Mouse (Mus musculus) kidney, embryonic 14.5 days (tissue): ENCODE data around the gene Errfi1. TPM values are rescaled to one million over a fixed set of nuclear protein-coding genes. Genes with fewer than 3 reads are reported as not detected.
A peak's percentile ranks its signal among the peaks of the same experiment; 100 is the strongest.

Experiments used
- ATAC-seq: fragments of 200-750 bp; cut with Nextera tagmentation; 2 replicates; pipeline ENCODE4 v1.8.0; 2017; ENCODE audit warnings: moderate number of reproducible peaks, mild to moderate bottlenecking, moderate TSS enrichment, moderate library complexity; ENCODE audit not compliant: low FRiP score, low TSS enrichment
- H3K27ac ChIP-seq: fragments of 300-500 bp; sonication (generic); 2 replicates; pipeline ENCODE4 v1.5.1; 2014; ENCODE audit warnings: low read depth, mild to moderate bottlenecking, low read length, moderate library complexity, mixed read lengths
- H3K27me3 ChIP-seq: fragments of 300-500 bp; sonication (generic); 2 replicates; pipeline ENCODE4 v1.6.1; 2014; ENCODE audit warnings: mild to moderate bottlenecking, low read length; ENCODE audit not compliant: control insufficient read depth, insufficient read depth
- H3K36me3 ChIP-seq: fragments of 300-500 bp; sonication (generic); 2 replicates; pipeline ENCODE4 v1.6.1; 2014; ENCODE audit warnings: low read length, mixed read lengths; ENCODE audit not compliant: control insufficient read depth, insufficient read depth
- H3K4me1 ChIP-seq: fragments of 300-500 bp; sonication (generic); 2 replicates; pipeline ENCODE4 v1.6.1; 2014; ENCODE audit warnings: low read length, mixed read lengths; ENCODE audit not compliant: control insufficient read depth, insufficient read depth
- H3K4me2 ChIP-seq: fragments of 300-500 bp; sonication (generic); replicated peaks from 2 replicates; pipeline ENCODE4 v1.6.1; 2014; ENCODE audit warnings: low read depth, mild to moderate bottlenecking, low read length
- H3K4me3 ChIP-seq: fragments of 300-500 bp; sonication (generic); 2 replicates; pipeline ENCODE4 v1.5.1; 2014; ENCODE audit warnings: mild to moderate bottlenecking, low read length
- H3K9ac ChIP-seq: fragments of 300-500 bp; sonication (generic); 2 replicates; pipeline ENCODE4 v1.6.1; 2014; ENCODE audit warnings: low read depth, mild to moderate bottlenecking, low read length, moderate library complexity
- H3K9me3 ChIP-seq: fragments of 300-500 bp; sonication (generic); 2 replicates; pipeline ENCODE4 v1.6.1; 2016; ENCODE audit warnings: low read length; ENCODE audit not compliant: control insufficient read depth
- WGBS: fragments of 180-500 bp; shearing (Covaris S2); extraction: QIAGEN DNeasy Blood & Tissue Kit; methylation state at CpG from one replicate; pipeline ENCODE4 v1.1.7; 2014; 5-methylcytosine and 5-hydroxymethylcytosine counted together
- polyA plus RNA-seq: library from polyadenylated mRNA; unstranded; fragments of >200 nt; fragmentation: Nextera tagmentation; extraction: Ambion mirVana; gene quantifications from 2 replicates; pipeline ENCODE4 v1.2.1, GENCODE M21; 2014

Errfi1 gene
- polyA plus RNA-seq: 22.0 and 34.3 TPM in 2 replicates

DNA sequence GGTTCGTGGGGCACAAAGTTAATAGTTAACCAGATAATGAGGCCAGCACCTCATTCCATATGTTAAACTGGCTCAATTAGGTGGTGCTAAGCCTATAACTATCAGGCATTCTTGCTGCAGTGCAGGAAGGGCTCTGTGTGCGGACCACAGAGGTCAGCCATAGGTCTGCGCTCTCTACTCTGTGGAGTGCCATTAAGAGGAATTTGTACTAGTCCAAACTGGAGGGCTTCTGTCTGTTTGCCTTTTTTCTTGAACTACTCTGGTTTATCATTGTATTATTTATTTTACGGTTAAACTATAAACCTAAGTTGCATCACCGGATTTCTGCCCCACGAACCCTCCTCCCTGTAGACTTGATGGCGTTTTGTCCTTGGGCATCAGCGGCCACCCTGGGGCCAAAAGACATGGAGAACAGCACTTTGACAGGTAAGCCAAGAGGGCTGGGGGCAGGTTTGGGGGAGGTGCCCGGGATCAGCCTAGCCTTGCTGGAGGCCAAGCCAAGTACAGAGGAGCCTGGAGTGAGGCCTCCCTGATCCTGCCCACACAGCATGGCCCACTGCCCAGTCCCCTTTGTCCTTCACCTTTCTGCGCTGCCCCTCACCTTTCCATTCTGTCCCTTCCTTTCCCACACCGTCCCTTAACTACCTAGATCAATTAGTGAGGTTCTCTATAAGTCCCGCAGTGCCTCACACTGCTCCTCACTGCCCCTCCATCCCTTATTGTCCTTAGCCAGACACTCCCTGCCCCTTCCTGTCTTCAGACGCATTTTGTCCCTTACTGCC is at the start of gene Errfi1:
Gene Errfi1, plus strand, starts transcription at position 240 of the 782 bp plus-strand sequence.
- no peaks in the 10 kb centered on the region for H3K9me3 ChIP-seq
- H3K27ac ChIP-seq: peak within 1 kb of the TSS; percentile 97; the same call in 1 of the 2 replicates
- 45% methylated on average over 13 of the region's 13 CpGs for WGBS
- H3K4me1 ChIP-seq: peaks cover 9% of the 10 kb centered on the region
- no peaks in the 10 kb centered on the region for H3K27me3 ChIP-seq
- peak; percentile 58 for ATAC-seq
- peak within 1 kb of the TSS; percentile 93 for H3K9ac ChIP-seq
- H3K36me3 ChIP-seq: no peaks in the 10 kb centered on the region
- H3K4me2 ChIP-seq: peak within 1 kb of the TSS; percentile 49
- H3K4me3 ChIP-seq: peak within 1 kb of the TSS; percentile 75

DNA sequence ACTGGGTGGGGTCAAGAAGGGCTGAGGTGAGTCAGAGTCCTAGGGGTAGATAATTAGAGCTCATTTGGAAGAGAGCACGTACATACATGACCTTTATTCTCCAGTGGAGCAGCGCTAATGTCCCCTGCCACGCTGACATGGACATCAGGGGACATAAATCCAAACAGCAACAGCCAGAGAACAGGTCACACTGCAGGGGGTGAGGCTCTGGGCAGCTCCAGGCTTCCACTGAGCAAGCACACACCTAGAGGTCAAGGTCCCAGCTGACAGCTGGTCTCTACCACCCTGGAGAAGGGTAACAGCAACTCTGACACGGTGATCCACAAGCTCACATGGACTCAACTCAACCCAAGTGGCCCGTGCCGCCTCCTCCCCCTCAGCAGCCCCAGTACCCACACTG is 49.5 kb upstream of the Errfi1 start:
- 37% methylated on average over 6 of the region's 6 CpGs for WGBS
- no peak overlapping the region for H3K27ac ChIP-seq

DNA sequence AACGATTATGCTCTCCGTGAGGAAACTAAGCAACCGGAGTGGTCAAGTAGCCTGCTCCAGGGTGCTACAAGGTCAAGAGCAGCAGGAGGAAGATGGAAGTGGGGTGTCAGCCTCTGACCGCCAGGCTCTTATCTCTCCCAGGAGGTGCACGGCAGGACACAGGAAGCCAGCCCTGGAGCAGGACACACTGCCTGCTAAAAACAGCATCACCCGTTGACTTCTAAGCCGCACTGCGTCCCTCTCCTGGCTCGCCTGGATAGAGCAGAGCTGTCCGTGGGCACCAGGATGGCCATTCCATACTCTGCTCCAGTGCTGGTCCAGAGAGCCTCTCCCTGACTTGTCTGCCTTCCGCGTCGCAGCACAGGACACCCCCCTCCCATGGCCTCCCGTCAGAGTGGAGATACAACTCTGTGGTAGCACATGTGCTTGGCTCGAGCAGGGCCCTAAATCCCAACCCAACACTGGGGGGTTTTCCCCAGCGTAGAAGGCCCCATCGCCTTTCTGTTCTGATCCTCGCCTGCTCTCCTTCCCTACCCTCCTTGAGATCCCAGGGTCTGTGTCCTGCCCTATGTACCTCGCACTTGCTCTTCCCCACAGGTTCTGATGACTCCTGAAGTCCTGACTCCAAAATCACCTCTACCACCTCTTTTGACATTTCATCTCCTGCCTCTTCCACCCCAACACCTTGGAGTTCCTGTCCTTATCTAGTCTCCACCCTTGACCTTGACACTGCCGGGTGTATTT is 45.8 kb upstream of the Errfi1 start:
- Histone ChIP-seq H3K4me1 (peaks cover 23% of the 10 kb centered on the region), H3K4me3 (no peak overlapping the region), H3K36me3 (no peaks in the 10 kb centered on the region), H3K27ac (peak overlapping the region; percentile 10; the same call in 1 of the 2 replicates), H3K9ac (no peak overlapping the region), H3K4me2 (no peak overlapping the region), H3K9me3 (no peaks in the 10 kb centered on the region), H3K27me3 (no peaks in the 10 kb centered on the region)
- ATAC-seq: no peak
- WGBS: 69% methylated on average over 20 of the region's 20 CpGs

More for the DNA sequence above, 49.5 kb upstream of the Errfi1 start:
- Histone ChIP-seq H3K4me1 (peaks cover 32% of the 10 kb centered on the region), H3K36me3 (no peaks in the 10 kb centered on the region), H3K9ac (no peak overlapping the region), H3K4me3 (no peak overlapping the region), H3K27me3 (no peaks in the 10 kb centered on the region), H3K9me3 (no peaks in the 10 kb centered on the region), H3K4me2 (no peak overlapping the region)
- no peak for ATAC-seq

DNA sequence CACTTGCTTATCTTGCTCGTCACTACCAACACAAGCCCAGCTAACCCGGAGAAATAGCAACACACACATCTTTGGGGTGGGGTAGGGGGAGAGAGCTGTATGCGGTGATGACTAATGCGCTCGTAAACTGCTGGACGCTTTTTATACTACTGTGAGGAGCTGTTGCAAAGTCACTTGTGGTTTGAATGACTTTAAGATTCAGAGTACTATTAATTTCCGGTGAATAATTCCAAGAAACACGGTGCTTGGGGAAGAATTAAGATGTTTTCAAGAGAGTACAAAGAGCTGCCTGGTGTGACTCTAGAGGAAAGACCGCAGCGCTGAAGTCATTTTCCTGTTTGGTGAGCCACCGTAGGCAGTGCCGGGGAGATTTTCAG is 45.3 kb upstream of the Errfi1 start:
- H3K4me2 ChIP-seq: no peak overlapping the region
- H3K27me3 ChIP-seq: no peaks in the 10 kb centered on the region
- no peaks in the 10 kb centered on the region for H3K9me3 ChIP-seq
- H3K4me1 ChIP-seq: peaks cover 23% of the 10 kb centered on the region
- no peak overlapping the region for H3K9ac ChIP-seq
- WGBS: 44% methylated on average over 12 of the region's 12 CpGs
- H3K4me3 ChIP-seq: no peak overlapping the region
- no peak for ATAC-seq
- H3K36me3 ChIP-seq: no peaks in the 10 kb centered on the region
- peak overlapping the region; percentile 81; the same call in 1 of the 2 replicates for H3K27ac ChIP-seq

DNA sequence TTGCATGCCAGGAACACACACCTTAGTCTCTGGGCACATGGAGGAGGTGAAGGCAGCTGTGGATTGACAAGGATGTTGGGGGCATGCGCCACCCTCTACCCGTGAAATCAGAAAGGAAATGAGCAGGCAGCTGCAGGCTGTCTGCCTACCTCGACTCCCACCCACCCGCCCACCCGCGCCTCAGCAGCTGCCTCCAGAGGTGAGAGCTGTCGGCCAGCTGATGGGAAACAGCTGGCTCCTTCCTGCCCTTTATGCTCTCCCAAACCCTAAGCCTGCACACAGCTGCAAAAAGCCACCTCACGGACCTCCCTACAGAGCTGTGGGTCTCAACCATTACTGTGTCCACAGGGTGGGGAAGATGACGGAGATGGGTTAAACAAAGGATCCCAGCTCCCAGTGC is 44.4 kb upstream of the Errfi1 start:
- Histone ChIP-seq H3K9me3 (no peaks in the 10 kb centered on the region), H3K27ac (peak overlapping the region; percentile 81; the same call in 1 of the 2 replicates), H3K9ac (no peak overlapping the region), H3K27me3 (no peaks in the 10 kb centered on the region), H3K4me2 (0 out of 2 replicates have a peak overlapping the region, but pooled peaks have one; percentile 2), H3K4me1 (peaks cover 19% of the 10 kb centered on the region), H3K4me3 (no peak overlapping the region), H3K36me3 (no peaks in the 10 kb centered on the region)
- 7% methylated on average over 9 of the region's 9 CpGs for WGBS
- ATAC-seq: peak; percentile 84

DNA sequence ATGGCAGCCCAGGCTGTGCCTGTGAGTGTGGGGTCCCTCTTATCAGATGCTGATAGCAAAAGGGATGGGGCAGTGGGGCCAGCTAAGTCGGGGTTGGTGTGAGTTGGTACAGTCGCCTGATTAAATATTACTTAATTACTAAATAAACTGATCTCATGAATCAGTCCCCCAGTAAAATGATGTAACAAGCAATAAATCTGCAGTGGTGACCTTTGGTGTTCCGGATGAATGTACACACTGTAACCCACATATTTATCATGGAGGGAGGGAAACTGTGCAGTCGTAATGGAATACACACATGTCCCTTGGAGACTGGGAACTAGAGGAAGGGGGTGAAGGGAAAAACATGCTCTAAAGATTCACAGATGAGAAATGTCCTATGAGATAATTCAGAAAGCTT is 38.6 kb upstream of the Errfi1 start:
- Histone ChIP-seq H3K4me1 (peaks cover 29% of the 10 kb centered on the region), H3K4me3 (no peak overlapping the region), H3K27ac (no peak overlapping the region; the same call in 1 of the 2 replicates), H3K36me3 (no peaks in the 10 kb centered on the region), H3K9me3 (no peaks in the 10 kb centered on the region), H3K9ac (no peak overlapping the region), H3K27me3 (no peaks in the 10 kb centered on the region), H3K4me2 (no peak overlapping the region)
- ATAC-seq: no peak
- WGBS: 34% methylated on average over 4 of the region's 4 CpGs

DNA sequence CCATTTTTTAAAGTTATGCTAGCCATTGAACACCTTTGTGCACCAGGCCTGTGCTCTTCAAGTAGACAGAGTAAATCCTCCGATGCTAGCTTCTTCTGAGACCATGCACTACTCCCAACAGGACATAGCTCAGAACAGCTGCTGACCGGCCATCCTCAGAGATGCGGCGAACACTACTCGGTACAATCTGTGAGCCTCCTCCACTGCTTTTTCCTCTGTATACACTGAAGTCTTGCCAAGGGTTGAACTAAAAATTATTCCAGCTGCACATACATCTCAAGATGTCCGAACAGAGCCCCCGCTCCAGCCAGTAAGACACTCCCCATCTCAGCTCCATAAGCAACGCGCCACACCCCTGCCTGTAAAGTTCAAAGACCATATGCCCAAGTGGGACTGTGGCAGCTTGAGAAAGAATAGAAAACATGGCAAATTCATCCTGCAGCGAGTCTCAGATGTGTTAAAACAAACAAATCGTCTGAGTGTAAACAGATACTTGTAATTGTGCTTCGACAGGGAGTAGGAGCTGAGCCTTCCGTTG is 37.2 kb upstream of the Errfi1 start:
- H3K36me3 ChIP-seq: no peaks in the 10 kb centered on the region
- ATAC-seq: no peak
- H3K9me3 ChIP-seq: no peaks in the 10 kb centered on the region
- H3K27me3 ChIP-seq: no peaks in the 10 kb centered on the region
- no peak overlapping the region for H3K4me3 ChIP-seq
- no peak overlapping the region for H3K9ac ChIP-seq
- 49% methylated on average over 13 of the region's 13 CpGs for WGBS
- H3K27ac ChIP-seq: peak overlapping the region; percentile 78; the same call in 1 of the 2 replicates
- H3K4me1 ChIP-seq: peaks cover 36% of the 10 kb centered on the region
- no peak overlapping the region for H3K4me2 ChIP-seq

DNA sequence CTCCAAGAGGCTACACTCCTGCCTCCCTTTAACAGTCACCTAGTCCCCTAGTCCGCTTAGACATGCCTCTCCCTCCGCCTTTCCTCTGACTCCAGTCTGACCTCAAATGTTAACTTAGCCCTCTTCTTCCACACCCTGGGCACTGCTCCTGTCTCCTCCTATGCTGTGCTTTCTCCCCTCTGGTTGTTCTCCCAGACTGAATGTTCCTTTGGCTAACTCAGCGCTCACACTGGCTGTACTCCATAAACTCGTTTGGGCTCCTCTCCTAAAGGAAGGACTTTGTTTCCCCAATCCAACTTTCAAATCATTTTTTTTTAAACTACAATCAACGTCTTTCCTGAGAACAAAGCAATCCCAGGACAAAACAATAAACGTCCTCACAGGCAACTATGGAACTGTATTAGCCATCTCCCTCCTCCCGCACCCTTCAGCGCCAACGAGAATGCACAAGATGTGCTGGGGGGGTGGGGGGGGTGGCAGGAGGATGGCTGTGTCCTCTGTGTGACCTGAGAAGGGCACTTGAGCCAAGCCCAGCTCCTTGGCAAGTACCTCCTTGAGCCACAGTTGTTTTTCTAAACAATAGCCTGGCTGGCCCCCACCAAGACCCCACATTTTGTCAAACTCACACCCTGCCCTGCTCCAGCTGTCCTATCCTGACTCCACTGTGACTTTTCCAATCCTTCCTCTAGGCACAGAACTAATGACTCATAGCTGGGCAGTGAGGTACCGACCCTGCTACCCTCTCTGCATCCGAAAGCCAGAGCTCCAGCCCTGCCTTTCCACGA is 34.4 kb upstream of the Errfi1 start:
- H3K9ac ChIP-seq: no peak overlapping the region
- WGBS: 62% methylated on average over 12 of the region's 12 CpGs
- no peaks in the 10 kb centered on the region for H3K36me3 ChIP-seq
- ATAC-seq: no peak
- H3K4me1 ChIP-seq: peaks cover 51% of the 10 kb centered on the region
- no peaks in the 10 kb centered on the region for H3K9me3 ChIP-seq
- H3K4me3 ChIP-seq: no peak overlapping the region
- no peak overlapping the region for H3K4me2 ChIP-seq
- H3K27ac ChIP-seq: no peak overlapping the region
- H3K27me3 ChIP-seq: no peaks in the 10 kb centered on the region
